Mouse (Mus musculus) hindbrain, postnatal 0 days (tissue): ENCODE data around the gene Gm11238. TPM values are rescaled to one million over a fixed set of nuclear protein-coding genes. Genes with fewer than 3 reads are reported as not detected.
"Not testable (repeated sequence)": the region's sequence is repeated elsewhere in the genome, so short reads cannot be mapped to it uniquely, and the experiment has no call there.

Experiments used
- ATAC-seq: fragments of 200-750 bp; cut with Nextera tagmentation; 2 replicates; pipeline ENCODE4 v1.8.0; 2017; ENCODE audit warnings: mild to moderate bottlenecking, moderate TSS enrichment, moderate library complexity
- DNase-seq: peaks from one replicate; pipeline ENCODE4 v3.0.0-alpha.2; 2015; ENCODE audit warnings: low spot score
- H3K27ac ChIP-seq: fragments of 300-500 bp; sonication (generic); 2 replicates; pipeline ENCODE4 v1.5.1; 2014; ENCODE audit warnings: mild to moderate bottlenecking
- H3K27me3 ChIP-seq: fragments of 300-500 bp; sonication (generic); 2 replicates; pipeline ENCODE4 v1.6.1; 2014; ENCODE audit warnings: low read length, mixed read lengths; ENCODE audit not compliant: insufficient read depth
- H3K36me3 ChIP-seq: fragments of 300-500 bp; sonication (generic); 2 replicates; pipeline ENCODE4 v1.6.1; 2014; ENCODE audit warnings: low read length, mixed read lengths; ENCODE audit not compliant: insufficient read depth
- H3K4me1 ChIP-seq: fragments of 300-500 bp; sonication (generic); 2 replicates; pipeline ENCODE4 v1.6.1; 2014; ENCODE audit warnings: antibody characterized with exemption, low read length, mixed read lengths; ENCODE audit not compliant: insufficient read depth
- H3K4me2 ChIP-seq: fragments of 300-500 bp; sonication (generic); 2 replicates; pipeline ENCODE4 v1.6.1; 2014; ENCODE audit warnings: low read depth, mild to moderate bottlenecking, low read length, moderate library complexity, mixed read lengths
- H3K4me3 ChIP-seq: fragments of 300-500 bp; sonication (generic); 2 replicates; pipeline ENCODE4 v1.5.1; 2014; ENCODE audit warnings: low read length
- H3K9ac ChIP-seq: fragments of 300-500 bp; sonication (generic); replicated peaks from 2 replicates; pipeline ENCODE4 v1.6.1; 2014; ENCODE audit warnings: mild to moderate bottlenecking, low read length, moderate library complexity, mixed read lengths
- H3K9me3 ChIP-seq: fragments of 300-500 bp; sonication (generic); 2 replicates; pipeline ENCODE4 v1.6.1; 2016; ENCODE audit warnings: low read length, mixed read lengths
- CTCF ChIP-seq: IDR thresholded peaks from 2 replicates; pipeline ENCODE4 v1.5.1; 2016; ENCODE audit warnings: antibody characterized with exemption, control low read depth, low read depth
- WGBS: fragments of 180-500 bp; shearing (Covaris S2); extraction: QIAGEN DNeasy Blood & Tissue Kit; methylation state at CpG from one replicate; pipeline ENCODE4 v1.1.7; 2014; 5-methylcytosine and 5-hydroxymethylcytosine counted together
- polyA plus RNA-seq: library from polyadenylated mRNA; unstranded; fragments of >200 nt; fragmentation: Nextera tagmentation; extraction: Ambion mirVana; gene quantifications from 2 replicates; pipeline ENCODE4 v1.2.1, GENCODE M21; 2015
- total RNA-seq: library from RNA; depleted of rRNA; stranded (reverse); fragments of >200 nt; gene quantifications from 2 replicates; pipeline ENCODE4 v1.2.3, GENCODE M21; 2014; rRNA removed

Gm11238 gene
- total RNA-seq (not detected in 2 replicates), polyA plus RNA-seq (not detected in 2 replicates)

GRCm38 (mm10) chr4:73607581-73607980, at the start of gene Gm11238:
Gene Gm11238 (plus strand): TSS chr4:73607881.
- not testable (repeated sequence) for H3K9me3 ChIP-seq, H3K36me3 ChIP-seq, H3K27me3 ChIP-seq, ATAC-seq, H3K4me1 ChIP-seq, DNase-seq, H3K9ac ChIP-seq, H3K27ac ChIP-seq, H3K4me2 ChIP-seq, H3K4me3 ChIP-seq
- no CpG with 5 or more reads among the region's 3 CpGs for WGBS

GRCm38 (mm10) chr4:73599248-73599647, 8.4 kb upstream of the Gm11238 start:
- ATAC-seq (peak; percentile 79), DNase-seq (peak; percentile 91)
- no peaks in the 10 kb centered on the region for H3K4me1 ChIP-seq
- H3K27ac ChIP-seq: no peak overlapping the region
- H3K4me2 ChIP-seq: no peak overlapping the region
- H3K36me3 ChIP-seq: no peaks in the 10 kb centered on the region
- TF ChIP-seq CTCF: peak; percentile 81
- H3K27me3 ChIP-seq: no peaks in the 10 kb centered on the region
- no peak overlapping the region for H3K4me3 ChIP-seq
- H3K9ac ChIP-seq: no peak overlapping the region
- 6% methylated on average over 3 of the region's 3 CpGs for WGBS
- no peaks in the 10 kb centered on the region for H3K9me3 ChIP-seq

- not testable (repeated sequence) for ATAC-seq, DNase-seq
Measured at GRCm38 (mm10) chr4:73622684-73623083, 15.0 kb downstream of the Gm11238 start, which contains the start of gene Gm11237. Gene Gm11237 (plus strand): TSS chr4:73622984.

GRCm38 (mm10) chr4:73637821-73638220, 30.1 kb downstream of the Gm11238 start, which contains the start of gene Gm11236:
Gene Gm11236 (plus strand): TSS chr4:73638121.
- H3K4me3 ChIP-seq, H3K36me3 ChIP-seq, H3K9ac ChIP-seq, H3K27ac ChIP-seq, H3K4me1 ChIP-seq, H3K9me3 ChIP-seq, H3K4me2 ChIP-seq, DNase-seq, ATAC-seq, H3K27me3 ChIP-seq: not testable (repeated sequence)
- no CpG with 5 or more reads among the region's 4 CpGs for WGBS

More at GRCm38 (mm10) chr4:73622684-73623083, 15.0 kb downstream of the Gm11238 start, which contains the start of gene Gm11237:
- not testable (repeated sequence) for H3K9me3 ChIP-seq, H3K4me2 ChIP-seq, H3K27me3 ChIP-seq, H3K27ac ChIP-seq, H3K36me3 ChIP-seq, H3K9ac ChIP-seq, H3K4me3 ChIP-seq, H3K4me1 ChIP-seq
- no CpG with 5 or more reads among the region's 3 CpGs for whole genome bisulfite sequencing

- not testable (repeated sequence) for H3K27ac ChIP-seq, ATAC-seq, H3K36me3 ChIP-seq, H3K4me3 ChIP-seq, DNase-seq, H3K27me3 ChIP-seq, H3K9ac ChIP-seq, H3K4me1 ChIP-seq, H3K4me2 ChIP-seq, H3K9me3 ChIP-seq
- WGBS: 84% methylated on average over 4 of the region's 4 CpGs
Measured at GRCm38 (mm10) chr4:73661864-73662263, 54.2 kb downstream of the Gm11238 start.

- H3K9me3 ChIP-seq: not testable (repeated sequence)
Measured at GRCm38 (mm10) chr4:73668054-73668453, 60.4 kb downstream of the Gm11238 start, which contains the start of gene Gm11239. Gene Gm11239 (plus strand): TSS chr4:73668354.

GRCm38 (mm10) chr4:73683216-73683615, 75.5 kb downstream of the Gm11238 start, which contains the start of gene Gm428:
Gene Gm428 (plus strand): TSS chr4:73683516.
- H3K27ac ChIP-seq, H3K9ac ChIP-seq, H3K4me3 ChIP-seq, DNase-seq, H3K4me1 ChIP-seq, ATAC-seq, H3K9me3 ChIP-seq, H3K36me3 ChIP-seq, H3K27me3 ChIP-seq, H3K4me2 ChIP-seq: not testable (repeated sequence)
- WGBS: no CpG with 5 or more reads among the region's 4 CpGs

More at GRCm38 (mm10) chr4:73668054-73668453, 60.4 kb downstream of the Gm11238 start, which contains the start of gene Gm11239:
- not testable (repeated sequence) for H3K36me3 ChIP-seq, H3K4me2 ChIP-seq, H3K4me3 ChIP-seq, DNase-seq, H3K9ac ChIP-seq, H3K4me1 ChIP-seq, H3K27me3 ChIP-seq, H3K27ac ChIP-seq, ATAC-seq
- WGBS: no CpG with 5 or more reads among the region's 4 CpGs

Other genes starting within 250 kb of the Gm11238 start
- not detected in 2 replicates for gene Gm11487, start 202.8 kb upstream of the Gm11238 start, total RNA-seq
- not detected in 2 replicates for gene Gm11487, start 202.8 kb upstream of the Gm11238 start, polyA plus RNA-seq
- gene Gm11237, start 15.1 kb downstream of the Gm11238 start, total RNA-seq: not detected in 2 replicates
- gene Gm11237, start 15.1 kb downstream of the Gm11238 start, polyA plus RNA-seq: not detected in 2 replicates
- gene Gm11236, start 30.2 kb downstream of the Gm11238 start, total RNA-seq: not detected in 2 replicates
- gene Gm11236, start 30.2 kb downstream of the Gm11238 start, polyA plus RNA-seq: not detected in 2 replicates
- gene Gm11239, start 60.5 kb downstream of the Gm11238 start, total RNA-seq: not detected in 2 replicates
- gene Gm11239, start 60.5 kb downstream of the Gm11238 start, polyA plus RNA-seq: not detected in 2 replicates
- gene Gm428, start 75.6 kb downstream of the Gm11238 start, total RNA-seq: not detected in 2 replicates
- gene Gm428, start 75.6 kb downstream of the Gm11238 start, polyA plus RNA-seq: not detected in 2 replicates
- 0.47 and 1.3 TPM in 2 replicates for gene Rasef, start 183.1 kb downstream of the Gm11238 start, total RNA-seq
- 0.19 and 0.40 TPM in 2 replicates for gene Rasef, start 183.1 kb downstream of the Gm11238 start, polyA plus RNA-seq